ENCODE assay signal across 42 mouse cellular contexts in the genomic region with DNA sequence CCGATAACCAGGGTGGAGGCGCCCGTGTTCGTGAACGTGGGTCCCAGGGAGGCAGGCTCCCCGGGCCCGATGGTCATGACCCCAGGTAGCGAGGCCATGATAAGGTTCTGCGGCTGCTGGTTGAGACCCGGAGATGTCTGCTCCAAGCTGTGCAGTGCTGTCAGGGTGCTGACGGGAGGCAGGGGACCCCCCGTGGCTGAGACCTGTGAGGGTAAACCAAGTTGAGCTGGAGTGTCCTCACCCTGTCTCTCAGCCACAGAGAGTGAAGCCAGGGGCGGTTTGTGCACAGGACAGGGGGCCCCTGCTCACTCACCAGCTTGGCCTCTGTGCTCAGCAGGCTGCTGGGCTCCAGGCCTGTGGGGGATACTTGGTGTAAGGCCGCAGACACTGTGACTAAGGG. TPM values are rescaled to one million over a fixed set of nuclear protein-coding genes. Genes with fewer than 3 reads are reported as not detected.
"Had no signal": no experiment of that assay in that cellular context is flagged by ENCODE, and none has a peak within 500 bp of the region (broad histone marks: within the 10 kb centered on the region; RNA-seq: fewer than 3 reads in every experiment).

No protein-coding gene starts in this region.

- H3K27ac ChIP-seq: limb, embryonic 12.5 days; limb, embryonic 13.5 days; limb, embryonic 15.5 days; liver, embryonic 12.5 days; liver, embryonic 13.5 days; liver, embryonic 14.5 days; liver, embryonic 15.5 days; lung, embryonic 15.5 days; macrophage; midbrain, embryonic 12.5 days; midbrain, embryonic 13.5 days; midbrain, embryonic 15.5 days; neural tube, embryonic 12.5 days had no signal

- H3K9ac ChIP-seq: limb, embryonic 12.5 days; limb, embryonic 13.5 days; limb, embryonic 15.5 days; liver, embryonic 12.5 days; liver, embryonic 13.5 days; liver, embryonic 14.5 days; liver, embryonic 15.5 days; liver, postnatal 0 days; lung, embryonic 14.5 days; lung, embryonic 15.5 days; midbrain, embryonic 12.5 days; midbrain, embryonic 13.5 days; midbrain, embryonic 15.5 days; neural tube, embryonic 12.5 days had no signal

- H3K27me3 ChIP-seq: limb, embryonic 12.5 days; limb, embryonic 13.5 days; limb, embryonic 15.5 days; liver, embryonic 13.5 days; liver, embryonic 15.5 days; lung, embryonic 15.5 days; midbrain, embryonic 12.5 days; midbrain, embryonic 13.5 days; midbrain, embryonic 15.5 days; neural tube, embryonic 12.5 days had no signal

- H3K4me3 ChIP-seq: limb, embryonic 10.5 days; limb, embryonic 12.5 days; limb, embryonic 13.5 days; limb, embryonic 15.5 days; liver, embryonic 12.5 days; liver, embryonic 13.5 days; liver, embryonic 15.5 days; lung, embryonic 15.5 days; megakaryocyte, embryonic 14.5 days; midbrain, embryonic 10.5 days; midbrain, embryonic 12.5 days; midbrain, embryonic 13.5 days; midbrain, embryonic 15.5 days; myocyte; neural tube, embryonic 12.5 days had no signal

- H3K4me1 ChIP-seq: midbrain, embryonic 15.5 days had no signal

- H3K4me2 ChIP-seq: limb, embryonic 12.5 days; limb, embryonic 13.5 days; limb, embryonic 15.5 days; liver, embryonic 11.5 days; liver, embryonic 12.5 days; liver, embryonic 13.5 days; liver, embryonic 15.5 days; lung, embryonic 14.5 days; lung, embryonic 15.5 days; midbrain, embryonic 12.5 days; midbrain, embryonic 13.5 days; midbrain, embryonic 15.5 days; neural tube, embryonic 12.5 days had no signal

- ATAC-seq: liver, embryonic 12.5 days; liver, postnatal 0 days; lung, postnatal 0 days; midbrain, embryonic 13.5 days; midbrain, embryonic 15.5 days had no signal

- H3K36me3 ChIP-seq: midbrain, embryonic 15.5 days had no signal

- H3K9me3 ChIP-seq: limb, embryonic 10.5 days; limb, embryonic 12.5 days; limb, embryonic 15.5 days; liver, embryonic 12.5 days; liver, embryonic 13.5 days; liver, embryonic 15.5 days; lung, embryonic 15.5 days; megakaryocyte, embryonic 14.5 days; midbrain, embryonic 10.5 days; midbrain, embryonic 12.5 days; midbrain, embryonic 13.5 days; midbrain, embryonic 15.5 days; neural tube, embryonic 12.5 days had no signal

- DNase-seq: left cerebral cortex, postnatal 4 days; liver; liver, embryonic 13.5 days; liver, postnatal 0 days; lung, adult 18-20 months; lung, adult 2 months; lung, embryonic 14.5 days; lung, postnatal 10 days; lung, postnatal 14 days; lung, postnatal 36 days; lung, postnatal 4 days; midbrain, embryonic 14.5 days had no signal

RNA-seq across cellular contexts. Expression of a gene that starts 17.6 kb away (rescaled TPM):
- total RNA-seq: left cerebral cortex, adult 8-10 months; left cerebral cortex, postnatal 10 days; left cerebral cortex, postnatal 14 days; left cerebral cortex, postnatal 25 days; left cerebral cortex, postnatal 36 days; left cerebral cortex, postnatal 4 days; megakaryocyte progenitor cell, adult 5-6 weeks; megakaryocyte, adult 5-6 weeks; megakaryocyte-erythroid progenitor cell, adult 5-6 weeks; midbrain, postnatal 0 days; monocyte, adult 5-6 weeks had no signal
- polyA plus RNA-seq: limb, embryonic 11.5 days; limb, embryonic 12.5 days; limb, embryonic 13.5 days; limb, embryonic 15.5 days; lung, adult 2 months; lung, embryonic 14.5 days; lung, postnatal 0 days; macrophage; midbrain, embryonic 13.5 days; midbrain, embryonic 14.5 days; myocyte; neural tube, embryonic 11.5 days had no signal

RNA-seq across cellular contexts. Expression of a gene that starts 30.3 kb away (rescaled TPM):
- total RNA-seq: left cerebral cortex, postnatal 10 days; left cerebral cortex, postnatal 14 days; left cerebral cortex, postnatal 36 days; left cerebral cortex, postnatal 4 days had no signal
- polyA plus RNA-seq: midbrain, embryonic 10.5 days had no signal
